Mouse (Mus musculus): ENCODE data around the gene Zc3h12d. TPM values are rescaled to one million over a fixed set of nuclear protein-coding genes. Genes with fewer than 3 reads are reported as not detected.

Gene Zc3h12d
- polyA plus RNA-seq, 1 experiment from 2014 or later = 37.6 TPM

- Histone ChIP-seq H3K79me2 (ENCODE audit: inconsistent target) (peaks cover 78% of the 10 kb centered on the region), H3K4me3 (ENCODE audit: inconsistent target) (no peak overlapping the region), H3K27ac (peak overlapping the region; percentile 99), H3K36me3 (ENCODE audit: inconsistent target) (peaks cover 6% of the 10 kb centered on the region; the same call in 1 of the 2 replicates)
- 89% methylated on average over 8 of the region's 8 CpGs for WGBS (ENCODE audit: missing documents)
Measured at GRCm38 (mm10) chr10:7845136-7845535, 12.9 kb downstream of the Zc3h12d start.

- 89% methylated on average over 4 of the region's 4 CpGs for WGBS (ENCODE audit: missing documents)
- peaks cover 7% of the 10 kb centered on the region; the same call in 1 of the 2 replicates for H3K36me3 ChIP-seq (ENCODE audit: inconsistent target)
- H3K27ac ChIP-seq = peak overlapping the region; percentile 99
- no peak overlapping the region for H3K4me3 ChIP-seq (ENCODE audit: inconsistent target)
- H3K79me2 ChIP-seq (ENCODE audit: inconsistent target) = peaks cover 80% of the 10 kb centered on the region
Measured at GRCm38 (mm10) chr10:7845991-7846390, 13.7 kb downstream of the Zc3h12d start.

GRCm38 (mm10) chr10:7847166-7847605 lies 14.9 kb downstream of the Zc3h12d start:
- Histone ChIP-seq H3K27ac (peak overlapping the region; percentile 99), H3K79me2 (ENCODE audit: inconsistent target) (peaks cover 92% of the 10 kb centered on the region), H3K4me3 (ENCODE audit: inconsistent target) (no peak overlapping the region), H3K36me3 (ENCODE audit: inconsistent target) (peaks cover 10% of the 10 kb centered on the region; the same call in 1 of the 2 replicates)
- 10% methylated on average over 2 of the region's 2 CpGs for WGBS (ENCODE audit: missing documents)

- no peak overlapping the region for H3K4me3 ChIP-seq (ENCODE audit: inconsistent target)
- H3K36me3 ChIP-seq (ENCODE audit: inconsistent target) = peaks cover 55% of the 10 kb centered on the region
- no peak overlapping the region for H3K27ac ChIP-seq
- peaks cover 90% of the 10 kb centered on the region for H3K79me2 ChIP-seq (ENCODE audit: inconsistent target)
- 54% methylated on average over 3 of the region's 3 CpGs for WGBS (ENCODE audit: missing documents)
Measured at GRCm38 (mm10) chr10:7851891-7852290, 19.6 kb downstream of the Zc3h12d start.

GRCm38 (mm10) chr10:7860494-7860893 lies 28.2 kb downstream of the Zc3h12d start:
- H3K27ac ChIP-seq = no peak overlapping the region
- H3K36me3 ChIP-seq (ENCODE audit: inconsistent target) = peaks cover 89% of the 10 kb centered on the region
- 99% methylated on average over 7 of the region's 7 CpGs for WGBS (ENCODE audit: missing documents)
- H3K79me2 ChIP-seq (ENCODE audit: inconsistent target) = peaks cover 59% of the 10 kb centered on the region
- no peak overlapping the region for H3K4me3 ChIP-seq (ENCODE audit: inconsistent target)

GRCm38 (mm10) chr10:7861259-7861936 lies 29.1 kb downstream of the Zc3h12d start:
- peaks cover 50% of the 10 kb centered on the region for H3K79me2 ChIP-seq (ENCODE audit: inconsistent target)
- H3K4me3 ChIP-seq (ENCODE audit: inconsistent target) = no peak overlapping the region
- no peak overlapping the region for H3K27ac ChIP-seq
- WGBS (ENCODE audit: missing documents) = 95% methylated on average over 14 of the region's 14 CpGs
- peaks cover 87% of the 10 kb centered on the region for H3K36me3 ChIP-seq (ENCODE audit: inconsistent target)

GRCm38 (mm10) chr10:7861937-7862657 lies 29.8 kb downstream of the Zc3h12d start:
- 97% methylated on average over 21 of the region's 25 CpGs for WGBS (ENCODE audit: missing documents)
- Histone ChIP-seq H3K27ac (no peak overlapping the region), H3K4me3 (ENCODE audit: inconsistent target) (no peak overlapping the region), H3K36me3 (ENCODE audit: inconsistent target) (peaks cover 89% of the 10 kb centered on the region), H3K79me2 (ENCODE audit: inconsistent target) (peaks cover 43% of the 10 kb centered on the region)

- 94% methylated on average over 6 of the region's 6 CpGs for WGBS (ENCODE audit: missing documents)
Measured at GRCm38 (mm10) chr10:7863411-7863810, 31.1 kb downstream of the Zc3h12d start.

GRCm38 (mm10) chr10:7864184-7864583 lies 31.9 kb downstream of the Zc3h12d start:
- WGBS (ENCODE audit: missing documents) = 94% methylated on average over 6 of the region's 6 CpGs
- Histone ChIP-seq H3K4me3 (ENCODE audit: inconsistent target) (no peak overlapping the region), H3K27ac (no peak overlapping the region), H3K36me3 (ENCODE audit: inconsistent target) (peaks cover 92% of the 10 kb centered on the region), H3K79me2 (ENCODE audit: inconsistent target) (peaks cover 22% of the 10 kb centered on the region; the same call in 1 of the 2 replicates)

More at GRCm38 (mm10) chr10:7863411-7863810, 31.1 kb downstream of the Zc3h12d start:
- peaks cover 88% of the 10 kb centered on the region for H3K36me3 ChIP-seq (ENCODE audit: inconsistent target)
- H3K79me2 ChIP-seq (ENCODE audit: inconsistent target) = peaks cover 30% of the 10 kb centered on the region
- H3K27ac ChIP-seq = no peak overlapping the region
- H3K4me3 ChIP-seq (ENCODE audit: inconsistent target) = no peak overlapping the region

- Histone ChIP-seq H3K36me3 (ENCODE audit: inconsistent target) (peaks cover 92% of the 10 kb centered on the region), H3K79me2 (ENCODE audit: inconsistent target) (peaks cover 16% of the 10 kb centered on the region; the same call in 1 of the 2 replicates)
- WGBS (ENCODE audit: missing documents) = 96% methylated on average over 3 of the region's 3 CpGs
Measured at GRCm38 (mm10) chr10:7864806-7865205, 32.5 kb downstream of the Zc3h12d start.

GRCm38 (mm10) chr10:7866762-7867665 lies 34.7 kb downstream of the Zc3h12d start:
- WGBS (ENCODE audit: missing documents) = 76% methylated on average over 50 of the region's 50 CpGs
- H3K36me3 ChIP-seq (ENCODE audit: inconsistent target) = peaks cover 73% of the 10 kb centered on the region
- H3K4me3 ChIP-seq (ENCODE audit: inconsistent target) = no peak overlapping the region
- H3K27ac ChIP-seq = no peak overlapping the region
- H3K79me2 ChIP-seq (ENCODE audit: inconsistent target) = no peaks in the 10 kb centered on the region

More at GRCm38 (mm10) chr10:7864806-7865205, 32.5 kb downstream of the Zc3h12d start:
- no peak overlapping the region for H3K27ac ChIP-seq
- H3K4me3 ChIP-seq (ENCODE audit: inconsistent target) = no peak overlapping the region

GRCm38 (mm10) chr10:7867666-7868030 lies 35.4 kb downstream of the Zc3h12d start:
- no peak overlapping the region for H3K4me3 ChIP-seq (ENCODE audit: inconsistent target)
- H3K36me3 ChIP-seq (ENCODE audit: inconsistent target) = peaks cover 67% of the 10 kb centered on the region
- 81% methylated on average over 19 of the region's 21 CpGs for WGBS (ENCODE audit: missing documents)

GRCm38 (mm10) chr10:7869746-7870145 lies 37.5 kb downstream of the Zc3h12d start:
- peaks cover 46% of the 10 kb centered on the region for H3K36me3 ChIP-seq (ENCODE audit: inconsistent target)
- 95% methylated on average over 8 of the region's 8 CpGs for WGBS (ENCODE audit: missing documents)
- H3K4me3 ChIP-seq (ENCODE audit: inconsistent target) = no peak overlapping the region
- H3K79me2 ChIP-seq (ENCODE audit: inconsistent target) = no peaks in the 10 kb centered on the region
- no peak overlapping the region for H3K27ac ChIP-seq

More at GRCm38 (mm10) chr10:7867666-7868030, 35.4 kb downstream of the Zc3h12d start:
- Histone ChIP-seq H3K79me2 (ENCODE audit: inconsistent target) (no peaks in the 10 kb centered on the region), H3K27ac (no peak overlapping the region)

Data from macrophage (primary cell).